ENCODE assay signal across 28 mouse cellular contexts in genomic region chr11:62706141-62706540, GRCm38 (mm10). TPM values are rescaled to one million over a fixed set of nuclear protein-coding genes. Genes with fewer than 3 reads are reported as not detected.
DNase-seq lines count a peak whose midpoint lies in the region; ATAC-seq and TF ChIP-seq lines count a peak whose summit lies in the region.
"Had no signal": no experiment of that assay in that cellular context is flagged by ENCODE, and none has a peak within 500 bp of the region (broad histone marks: within the 10 kb centered on the region; RNA-seq: fewer than 3 reads in every experiment).

No protein-coding gene starts in this region.

- TF ChIP-seq CTCF in CH12.LX (conservative IDR thresholded peaks at IDR 0.05 in 1 of 2, IDR thresholded peaks at IDR 0.05 in 1 of 2; ENCODE audit: low read depth in 2 of 2, low read length in 2 of 2), result no peak

- in situ Hi-C loops in CH12.LX (cut with MboI; ENCODE audit: low pct_ligation_motif_present, low pct_unique_long_range_greater_than_20kb, low sequenced_read_pairs), result no loop called here

- no peaks in the 10 kb centered on the region for H3K79me2 ChIP-seq in CH12.LX (replicated peaks; ENCODE audit: control insufficient read depth, extremely low read depth, insufficient read depth, poor library complexity, severe bottlenecking)

- 93% methylated on average over 2 of the region's 2 CpGs for WGBS in forebrain, embryonic 15.5 days

- TF ChIP-seq RAD21 in CH12.LX (IDR thresholded peaks at IDR 0.05; ENCODE audit: low read depth, low read length), result no peak

- peaks cover 0 to 13% of the 10 kb centered on the region in 2 experiments for H3K36me3 ChIP-seq in CH12.LX (replicated peaks in 1 of 2; ENCODE audit: control insufficient read depth in 1 of 2, insufficient read depth in 1 of 2, low read length in 1 of 2)
- peaks cover 16% of the 10 kb centered on the region; the same call in 1 of the 2 replicates for H3K36me3 ChIP-seq in forebrain, embryonic 15.5 days
- H3K36me3 ChIP-seq: G1E had no signal

- no peak for ATAC-seq in forebrain, embryonic 15.5 days (replicated peaks)
- ATAC-seq: activated CD4-positive, CD25-positive, alpha-beta regulatory T cell, adult 4 months; CD4-positive, CD25-positive, alpha-beta regulatory T cell, adult 4 months; Patski had no signal

- intact Hi-C loops in heart, postnatal 10 days (cut with DNase I), result no loop called here

- no peak overlapping the region for H3K4me2 ChIP-seq in CH12.LX (ENCODE audit: insufficient read depth, low read depth, poor library complexity, severe bottlenecking)
- no peak overlapping the region for H3K4me2 ChIP-seq in forebrain, embryonic 15.5 days (replicated peaks)

- H3K27ac ChIP-seq in CH12.LX (ENCODE audit: insufficient read depth, low read depth), result no peak overlapping the region
- no peak overlapping the region for H3K27ac ChIP-seq in forebrain, embryonic 15.5 days (replicated peaks)

- H3K9me3 ChIP-seq in CH12.LX (replicated peaks; ENCODE audit: low read length), result no peaks in the 10 kb centered on the region
- no peaks in the 10 kb centered on the region for H3K9me3 ChIP-seq in forebrain, embryonic 15.5 days
- H3K9me3 ChIP-seq: G1E had no signal

- no peaks in the 10 kb centered on the region for H3K27me3 ChIP-seq in CH12.LX (replicated peaks)
- no peaks in the 10 kb centered on the region for H3K27me3 ChIP-seq in forebrain, embryonic 15.5 days
- H3K27me3 ChIP-seq: Patski had no signal

- TF ChIP-seq EP300 in CH12.LX (IDR thresholded peaks at IDR 0.05; ENCODE audit: low read length), result peak; percentile 37; the same call in 1 of the 2 replicates

- H3K4me1 ChIP-seq in CH12.LX (ENCODE audit: control insufficient read depth in 1 of 2, insufficient read depth in 2 of 2), result peaks cover 6 to 33% of the 10 kb centered on the region in 2 experiments; a peak in 3 of 4 replicates
- H3K4me1 ChIP-seq in forebrain, embryonic 15.5 days, result no peaks in the 10 kb centered on the region

- no peak overlapping the region for H3K9ac ChIP-seq in CH12.LX (ENCODE audit: insufficient read depth, low read depth)
- H3K9ac ChIP-seq in forebrain, embryonic 15.5 days (replicated peaks), result no peak overlapping the region

- H3K4me3 ChIP-seq in CH12.LX (replicated peaks in 1 of 3; ENCODE audit: low read depth in 2 of 3, low read length in 2 of 3, poor library complexity in 1 of 3), result no peak overlapping the region
- H3K4me3 ChIP-seq in forebrain, embryonic 15.5 days, result no peak overlapping the region

- no peak for TF ChIP-seq POLR2A in CH12.LX (IDR thresholded peaks at IDR 0.05; ENCODE audit: low read depth, low read length)

- dilution Hi-C loops in CH12.LX (cut with MboI; ENCODE audit: extremely low pct_ligation_motif_present, extremely low pct_unique_long_range_greater_than_20kb, low sequenced_read_pairs), result no loop called here

- DNase-seq in heart, adult 11 months, result peak; percentile 64
- no peak for DNase-seq in heart, postnatal 10 days
- DNase-seq in A20 (ENCODE audit: low read depth, low spot score) (peak; percentile 79), CH12.LX (ENCODE audit: extremely low read depth) (peak; percentile 57)
- no peak for DNase-seq in right cerebral cortex, adult 18-20 months
- DNase-seq: adrenal gland, adult 2 months; adrenal gland, adult 8-10 months; adrenal gland, postnatal 10 days; adrenal gland, postnatal 14 days; adrenal gland, postnatal 25 days; adrenal gland, postnatal 36 days; B cell, adult 2 months; cerebellum, adult 11 months; cerebellum, adult 11-12 months; cerebellum, adult 18-20 months; cerebellum, adult 2 months; cerebellum, adult 8-10 months had no signal

TF ChIP-seq in CH12.LX, 34 proteins besides CTCF, POLR2A, EP300 and RAD21:
- TF ChIP-seq UBTF (IDR thresholded peaks at IDR 0.05; ENCODE audit: low read depth, low read length) (no peak), ZKSCAN1 (IDR thresholded peaks at IDR 0.05; ENCODE audit: borderline replicate concordance, low read depth, low read length) (no peak), HCFC1 (IDR thresholded peaks at IDR 0.05; ENCODE audit: low read depth, low read length) (no peak), USF2 (conservative IDR thresholded peaks at IDR 0.05; ENCODE audit: low read depth, low read length) (no peak), ZC3H11A (IDR thresholded peaks at IDR 0.05; ENCODE audit: low read depth, low read length) (no peak), IRF4 (IDR thresholded peaks at IDR 0.05; ENCODE audit: low read depth, low read length) (no peak), MXI1 (IDR thresholded peaks at IDR 0.05; ENCODE audit: low read depth, low read length) (no peak), PAX5 (IDR thresholded peaks at IDR 0.05; ENCODE audit: low read length) (no peak), JUN (IDR thresholded peaks at IDR 0.05; ENCODE audit: insufficient read depth, low read depth, low read length) (no peak)

RNA-seq across cellular contexts. Expression of gene Zfp287, which starts 25.6 kb away (rescaled TPM):
- 1 to 10 TPM; 3.4 to 4.6 TPM for total RNA-seq in heart, postnatal 10 days (2021)
- total RNA-seq in CH12.LX (2012; rRNA removed), result 6.2 and 7.3 TPM in 2 replicates
- 4.6 and 4.8 TPM in 2 replicates for total RNA-seq in CH12.LX (2014; rRNA removed)
- polyA plus RNA-seq in CH12.LX (2012; ENCODE audit: insufficient read length, low read depth), result 5.7 TPM in 2 replicates
- 25.5 and 26.0 TPM in 2 replicates for polyA plus RNA-seq in forebrain, embryonic 15.5 days (2015; fragmentation: Nextera tagmentation; extraction: Ambion mirVana)
- total RNA-seq: MEL had no signal
- polyA plus RNA-seq: G1E had no signal

RNA-seq across cellular contexts. Expression of gene Gm10428, which starts 46.8 kb away (rescaled TPM):
- not detected for total RNA-seq in heart, postnatal 10 days (2021)
- not detected in 2 replicates for total RNA-seq in CH12.LX (2012; rRNA removed)
- total RNA-seq in CH12.LX (2014; rRNA removed), result not detected in 2 replicates
- not detected in 2 replicates for polyA plus RNA-seq in CH12.LX (2012; ENCODE audit: insufficient read length, low read depth)
- polyA plus RNA-seq in forebrain, embryonic 15.5 days (2015; fragmentation: Nextera tagmentation; extraction: Ambion mirVana), result not detected in 2 replicates
- total RNA-seq: adrenal gland, adult 18-20 months; adrenal gland, adult 2 months; adrenal gland, adult 8-10 months; adrenal gland, postnatal 10 days; adrenal gland, postnatal 14 days; adrenal gland, postnatal 25 days; adrenal gland, postnatal 36 days; adrenal gland, postnatal 4 days; ES-E14; G1E; MEL had no signal
- polyA plus RNA-seq: activated CD4-positive, CD25-positive, alpha-beta regulatory T cell, adult 4 months; adrenal gland, adult 2 months; brain, embryonic 14.5 days; C2C12; CD4-positive, CD25-positive, alpha-beta regulatory T cell, adult 4 months; cerebellum, adult 2 months; G1E; Patski had no signal

RNA-seq across cellular contexts. Expression of gene Mmgt2, which starts 57.7 kb away (rescaled TPM):
- 10 to 100 TPM; 10.8 to 15.8 TPM for total RNA-seq in heart, postnatal 10 days (2021)
- total RNA-seq in CH12.LX (2012; rRNA removed) (47.9 and 60.7 TPM in 2 replicates), CH12.LX (2014; rRNA removed) (41.2 and 49.2 TPM in 2 replicates)
- 61.4 and 65.9 TPM in 2 replicates for polyA plus RNA-seq in CH12.LX (2012; ENCODE audit: insufficient read length, low read depth)
- 26.2 and 30.7 TPM in 2 replicates for polyA plus RNA-seq in forebrain, embryonic 15.5 days (2015; fragmentation: Nextera tagmentation; extraction: Ambion mirVana)

RNA-seq across cellular contexts. Expression of gene Lrrc75a, which starts 57.8 kb away (rescaled TPM):
- 10 to 100 TPM; 12.0 to 12.3 TPM for total RNA-seq in heart, postnatal 10 days (2021)
- total RNA-seq in CH12.LX (2012; rRNA removed), result 2.9 and 12.6 TPM in 2 replicates
- 1.3 and 1.6 TPM in 2 replicates for total RNA-seq in CH12.LX (2014; rRNA removed)
- polyA plus RNA-seq in CH12.LX (2012; ENCODE audit: insufficient read length, low read depth), result 1.8 and 2.7 TPM in 2 replicates
- polyA plus RNA-seq in forebrain, embryonic 15.5 days (2015; fragmentation: Nextera tagmentation; extraction: Ambion mirVana), result 11.1 and 11.3 TPM in 2 replicates

Comparison
In these comparisons a context has a peak if more than half of its experiments do, and no peak if none do; other contexts are left out.
1. DNase-seq: peak in heart, adult 11 months (single experiment), A20 (single experiment) and CH12.LX (single experiment); none in heart, postnatal 10 days (0 of 2) and right cerebral cortex, adult 18-20 months (single experiment).